Mouse (Mus musculus) small intestine, adult 2 months (tissue): ENCODE measurements around the gene Cda. TPM values are rescaled to one million over a fixed set of nuclear protein-coding genes. Genes with fewer than 3 reads are reported as not detected.

Source experiments
- H3K27ac ChIP-seq: fragments of 200-500 bp; 2 replicates; pipeline ENCODE4 v1.5.1; 2012; ENCODE audit warnings: low read depth, low read length, control low read depth, inconsistent platforms; ENCODE audit not compliant: insufficient read depth
- H3K27me3 ChIP-seq: fragments of 200-500 bp; 2 replicates; pipeline ENCODE4 v1.6.1; 2012; ENCODE audit warnings: mild to moderate bottlenecking, moderate library complexity, low read length, inconsistent platforms; ENCODE audit not compliant: control insufficient read depth, insufficient read depth
- H3K36me3 ChIP-seq: fragments of 200-500 bp; 2 replicates; pipeline ENCODE4 v1.6.1; 2012; ENCODE audit warnings: mild to moderate bottlenecking, low read length, control low read depth, inconsistent platforms; ENCODE audit not compliant: control insufficient read depth, insufficient read depth
- H3K4me1 ChIP-seq: fragments of 200-500 bp; 2 replicates; pipeline ENCODE4 v1.6.1; 2012; ENCODE audit warnings: low read length, inconsistent platforms, mixed read lengths; ENCODE audit not compliant: control insufficient read depth, insufficient read depth, insufficient read length
- H3K4me3 ChIP-seq: fragments of 200-500 bp; 2 replicates; pipeline ENCODE4 v1.5.1; 2012; ENCODE audit warnings: low read depth, mild to moderate bottlenecking, control low read depth, inconsistent platforms, low read length, moderate library complexity
- CTCF ChIP-seq: fragments of 200-500 bp; IDR thresholded peaks from 2 replicates; pipeline ENCODE4 v1.5.1; 2012; ENCODE audit warnings: low read depth, mild to moderate bottlenecking, control low read depth, inconsistent platforms, low read length, moderate library complexity, mixed read lengths; ENCODE audit not compliant: insufficient replicate concordance, insufficient read length; ENCODE audit errors: extremely low read depth
- POLR2A ChIP-seq: fragments of 200-500 bp; IDR thresholded peaks from 2 replicates; pipeline ENCODE4 v1.6.1; 2012; ENCODE audit warnings: low read depth, mild to moderate bottlenecking, control low read depth, inconsistent platforms, low read length, moderate library complexity
- WGBS: fragments of 180-500 bp; shearing (Covaris S2); methylation state at CpG from one replicate; pipeline ENCODE4 v1.1.7; 2018; 5-methylcytosine and 5-hydroxymethylcytosine counted together
- polyA plus RNA-seq: library from polyadenylated mRNA; depleted of rRNA; stranded (reverse); fragments of >200 nt; gene quantifications from 2 replicates; pipeline ENCODE4 v1.2.3, GENCODE M21; 2012

Cda gene
- polyA plus RNA-seq, 1 experiment, result 419 TPM

- WGBS, result 33% methylated on average over 9 of the region's 9 CpGs
- Histone ChIP-seq H3K36me3 (peaks cover 31% of the 10 kb centered on the region), H3K4me1 (peaks cover 33% of the 10 kb centered on the region), H3K27ac (peak overlapping the region; percentile 73), H3K27me3 (no peaks in the 10 kb centered on the region), H3K4me3 (no peak overlapping the region)
- TF ChIP-seq POLR2A (no peak), CTCF (no peak)
Measured at GRCm38 (mm10) chr4:138344891-138345545, 22.8 kb downstream of the Cda start.

- TF ChIP-seq CTCF (no peak), POLR2A (0 out of 2 replicates have a peak, but pooled peaks have one; percentile 3)
- H3K4me3 ChIP-seq, result no peak overlapping the region
- peaks cover 31% of the 10 kb centered on the region for H3K36me3 ChIP-seq
- H3K4me1 ChIP-seq, result peaks cover 28% of the 10 kb centered on the region
- 40% methylated on average over 10 of the region's 10 CpGs for WGBS
- no peaks in the 10 kb centered on the region for H3K27me3 ChIP-seq
- peak overlapping the region; percentile 93 for H3K27ac ChIP-seq
Measured at GRCm38 (mm10) chr4:138343341-138343837, 24.4 kb downstream of the Cda start.

- H3K4me3 ChIP-seq, result no peak overlapping the region
- peaks cover 28% of the 10 kb centered on the region for H3K4me1 ChIP-seq
- H3K27ac ChIP-seq, result peak overlapping the region; percentile 93
- TF ChIP-seq POLR2A (no peak), CTCF (no peak)
- WGBS, result 30% methylated on average over 6 of the region's 6 CpGs
- H3K27me3 ChIP-seq, result no peaks in the 10 kb centered on the region
- H3K36me3 ChIP-seq, result peaks cover 29% of the 10 kb centered on the region
Measured at GRCm38 (mm10) chr4:138342778-138343177, 25.0 kb downstream of the Cda start.

- Histone ChIP-seq H3K4me3 (no peak overlapping the region), H3K36me3 (peaks cover 22% of the 10 kb centered on the region), H3K4me1 (peaks cover 28% of the 10 kb centered on the region), H3K27ac (peak overlapping the region; percentile 93; the same call in 1 of the 2 replicates), H3K27me3 (no peaks in the 10 kb centered on the region)
- WGBS, result 71% methylated on average over 7 of the region's 7 CpGs
- TF ChIP-seq POLR2A (no peak), CTCF (no peak)
Measured at GRCm38 (mm10) chr4:138342048-138342447, 25.7 kb downstream of the Cda start.

GRCm38 (mm10) chr4:138341393-138341792, 26.4 kb downstream of the Cda start:
- Histone ChIP-seq H3K27me3 (no peaks in the 10 kb centered on the region), H3K36me3 (peaks cover 19% of the 10 kb centered on the region), H3K27ac (no peak overlapping the region), H3K4me3 (no peak overlapping the region), H3K4me1 (peaks cover 28% of the 10 kb centered on the region)
- TF ChIP-seq CTCF, result no peak
- TF ChIP-seq POLR2A, result no peak
- WGBS, result 86% methylated on average over 8 of the region's 8 CpGs

- Histone ChIP-seq H3K4me3 (no peak overlapping the region), H3K36me3 (peaks cover 15% of the 10 kb centered on the region), H3K4me1 (peaks cover 22% of the 10 kb centered on the region; the same call in 1 of the 2 replicates), H3K27ac (no peak overlapping the region), H3K27me3 (no peaks in the 10 kb centered on the region)
- TF ChIP-seq CTCF (peak; percentile 52; the same call in 1 of the 2 replicates), POLR2A (no peak)
- WGBS, result 39% methylated on average over 4 of the region's 4 CpGs
Measured at GRCm38 (mm10) chr4:138339963-138340362, 27.8 kb downstream of the Cda start.

GRCm38 (mm10) chr4:138337341-138337740, 30.5 kb downstream of the Cda start:
- 76% methylated on average over 9 of the region's 9 CpGs for WGBS
- peaks cover 13% of the 10 kb centered on the region for H3K36me3 ChIP-seq
- no peak for TF ChIP-seq POLR2A
- TF ChIP-seq CTCF, result no peak
- H3K27ac ChIP-seq, result no peak overlapping the region
- H3K4me3 ChIP-seq, result no peak overlapping the region
- peaks cover 13% of the 10 kb centered on the region for H3K4me1 ChIP-seq
- H3K27me3 ChIP-seq, result no peaks in the 10 kb centered on the region

- Histone ChIP-seq H3K4me3 (no peak overlapping the region), H3K27me3 (no peaks in the 10 kb centered on the region), H3K4me1 (peaks cover 12% of the 10 kb centered on the region), H3K27ac (no peak overlapping the region), H3K36me3 (peaks cover 13% of the 10 kb centered on the region)
- 73% methylated on average over 5 of the region's 5 CpGs for WGBS
- TF ChIP-seq POLR2A, result no peak
- TF ChIP-seq CTCF, result no peak
Measured at GRCm38 (mm10) chr4:138336876-138337275, 30.9 kb downstream of the Cda start.
